Mouse (Mus musculus) liver, embryonic 11.5 days (tissue): Measurements from ENCODE around the gene Cldn15. TPM values are rescaled to one million over a fixed set of nuclear protein-coding genes. Genes with fewer than 3 reads are reported as not detected.

ENCODE experiments used
- ATAC-seq: fragments of 200-750 bp; cut with Nextera tagmentation; replicated peaks from 2 replicates; pipeline ENCODE4 v1.8.0; 2017; ENCODE audit warnings: moderate number of reproducible peaks, mild to moderate bottlenecking, moderate TSS enrichment, moderate library complexity; ENCODE audit not compliant: low FRiP score
- DNase-seq: peaks from one replicate; pipeline ENCODE4 v3.0.0-alpha.2; 2017; ENCODE audit warnings: low spot score
- H3K27ac ChIP-seq: fragments of 300-500 bp; sonication (generic); 2 replicates; pipeline ENCODE4 v1.5.1; 2014; ENCODE audit warnings: mild to moderate bottlenecking, low read depth, low read length, control low read depth
- H3K27me3 ChIP-seq: fragments of 300-500 bp; sonication (generic); replicated peaks from 2 replicates; pipeline ENCODE4 v1.6.1; 2014; ENCODE audit warnings: low read length, mixed read lengths; ENCODE audit not compliant: control insufficient read depth, insufficient read depth
- H3K36me3 ChIP-seq: fragments of 300-500 bp; sonication (generic); 2 replicates; pipeline ENCODE4 v1.6.1; 2014; ENCODE audit warnings: mild to moderate bottlenecking, low read length, moderate library complexity, mixed read lengths; ENCODE audit not compliant: control insufficient read depth, insufficient read depth
- H3K4me1 ChIP-seq: fragments of 300-500 bp; sonication (generic); replicated peaks from 2 replicates; pipeline ENCODE4 v1.6.1; 2014; ENCODE audit warnings: low read length, mixed read lengths; ENCODE audit not compliant: control insufficient read depth, insufficient read depth
- H3K4me2 ChIP-seq: fragments of 300-500 bp; sonication (generic); 2 replicates; pipeline ENCODE4 v1.6.1; 2014; ENCODE audit warnings: mild to moderate bottlenecking, control low read depth, moderate library complexity
- H3K4me3 ChIP-seq: fragments of 300-500 bp; sonication (generic); 2 replicates; pipeline ENCODE4 v1.5.1; 2014; ENCODE audit warnings: low read depth, low read length, control low read depth
- H3K9ac ChIP-seq: fragments of 300-500 bp; sonication (generic); 2 replicates; pipeline ENCODE4 v1.6.1; 2014; ENCODE audit warnings: low read depth, low read length, control low read depth
- H3K9me3 ChIP-seq: fragments of 300-500 bp; sonication (generic); 2 replicates; pipeline ENCODE4 v1.6.1; 2016; ENCODE audit warnings: low read length, inconsistent platforms, mixed read lengths; ENCODE audit not compliant: control insufficient read depth
- WGBS: fragments of 180-500 bp; shearing (Covaris S2); extraction: QIAGEN DNeasy Blood & Tissue Kit; methylation state at CpG from one replicate; pipeline ENCODE4 v1.1.7; 2014; 5-methylcytosine and 5-hydroxymethylcytosine counted together
- polyA plus RNA-seq: library from polyadenylated mRNA; unstranded; fragments of >200 nt; fragmentation: Nextera tagmentation; extraction: Ambion mirVana; gene quantifications from 2 replicates; pipeline ENCODE4 v1.2.1, GENCODE M21; 2014

Cldn15 gene
- polyA plus RNA-seq, 1 experiment from 2014 or later: 2.5 TPM

DNA sequence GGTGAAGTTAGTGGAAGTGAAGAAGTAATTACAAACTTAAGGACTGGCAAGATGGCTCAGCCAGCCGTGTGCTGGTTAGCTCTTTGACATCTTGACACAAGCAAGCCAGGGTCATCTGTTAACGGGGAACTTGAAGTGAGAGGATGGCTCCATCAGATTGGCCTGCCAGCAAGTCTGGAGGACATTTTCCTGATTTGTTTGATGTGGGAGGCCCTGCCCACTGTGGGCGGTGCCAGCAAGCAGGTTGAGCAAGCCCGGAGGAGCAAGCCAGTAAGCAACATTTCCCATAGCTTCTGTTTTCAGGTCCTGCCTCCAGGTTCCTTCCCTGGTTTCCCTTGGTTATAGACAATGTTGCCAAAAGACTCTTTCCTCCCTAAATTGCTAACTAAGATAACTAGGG is 10.8 kb upstream of the Cldn15 start:
- Histone ChIP-seq H3K9me3 (no peaks in the 10 kb centered on the region), H3K9ac (no peak overlapping the region), H3K27ac (no peak overlapping the region), H3K4me2 (no peak overlapping the region), H3K27me3 (no peaks in the 10 kb centered on the region), H3K4me1 (peaks cover 8% of the 10 kb centered on the region), H3K36me3 (0 out of 2 replicates have a peak, but pooled peaks cover 3% of the 10 kb centered on the region), H3K4me3 (no peak overlapping the region)
- 72% methylated on average over 4 of the region's 4 CpGs for WGBS
- DNase-seq: no peak
- no peak for ATAC-seq

DNA sequence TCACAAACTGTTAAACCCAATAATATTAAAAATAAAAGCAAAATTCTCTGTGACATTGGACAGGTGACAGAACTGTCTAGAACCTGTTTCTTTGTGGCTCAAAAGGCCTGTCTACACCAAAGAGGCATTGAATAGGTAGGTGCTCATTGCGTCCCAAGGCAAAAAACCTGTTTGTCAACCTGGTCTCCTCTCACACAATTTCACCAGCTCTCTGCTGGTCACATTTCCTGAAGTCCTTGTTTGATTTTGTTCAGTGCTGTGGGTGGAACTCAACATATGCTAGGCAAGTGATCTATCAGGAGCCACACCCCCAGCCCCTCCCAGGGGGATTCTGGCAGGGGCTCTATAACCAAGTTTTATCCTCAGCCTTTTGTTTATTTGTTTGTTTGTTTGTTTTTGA is 9.2 kb upstream of the Cldn15 start:
- H3K27me3 ChIP-seq: no peaks in the 10 kb centered on the region
- WGBS: 93% methylated on average over 1 of the region's 1 CpGs
- no peak overlapping the region for H3K4me3 ChIP-seq
- H3K27ac ChIP-seq: no peak overlapping the region
- H3K4me1 ChIP-seq: peaks cover 8% of the 10 kb centered on the region
- H3K4me2 ChIP-seq: no peak overlapping the region
- H3K9ac ChIP-seq: no peak overlapping the region
- H3K36me3 ChIP-seq: 0 out of 2 replicates have a peak, but pooled peaks cover 3% of the 10 kb centered on the region
- H3K9me3 ChIP-seq: no peaks in the 10 kb centered on the region
- ATAC-seq (no peak), DNase-seq (no peak)

DNA sequence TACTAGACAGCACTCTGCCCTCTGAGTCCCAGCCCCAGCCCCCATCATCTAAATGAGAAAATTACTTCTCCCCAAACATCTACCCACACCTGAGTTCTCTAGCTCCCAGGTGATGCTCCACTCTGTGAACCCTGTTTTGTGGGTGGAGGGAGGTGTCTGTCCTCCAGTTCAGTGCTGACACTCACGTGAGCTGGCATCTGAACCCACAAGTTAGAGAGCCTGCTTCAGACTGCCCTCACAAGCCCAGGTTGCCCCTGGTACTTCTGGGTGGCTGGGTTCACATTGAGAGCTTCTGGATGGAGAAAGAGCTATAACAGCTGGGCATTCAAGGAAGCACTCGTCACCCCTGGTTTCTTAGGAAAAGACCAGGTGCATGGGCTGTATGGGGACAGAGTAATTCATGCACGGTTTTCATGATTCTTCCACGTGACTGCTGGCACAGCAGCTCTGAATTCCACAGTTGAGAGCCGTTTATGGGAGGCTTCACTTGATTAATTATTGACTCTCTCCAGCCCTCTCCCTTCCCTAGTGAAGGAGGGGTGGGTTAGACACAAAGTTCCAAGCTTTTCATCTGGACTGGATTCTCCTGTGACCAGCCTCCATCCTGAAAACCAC is 7.3 kb upstream of the Cldn15 start:
- 73% methylated on average over 5 of the region's 5 CpGs for WGBS

DNA sequence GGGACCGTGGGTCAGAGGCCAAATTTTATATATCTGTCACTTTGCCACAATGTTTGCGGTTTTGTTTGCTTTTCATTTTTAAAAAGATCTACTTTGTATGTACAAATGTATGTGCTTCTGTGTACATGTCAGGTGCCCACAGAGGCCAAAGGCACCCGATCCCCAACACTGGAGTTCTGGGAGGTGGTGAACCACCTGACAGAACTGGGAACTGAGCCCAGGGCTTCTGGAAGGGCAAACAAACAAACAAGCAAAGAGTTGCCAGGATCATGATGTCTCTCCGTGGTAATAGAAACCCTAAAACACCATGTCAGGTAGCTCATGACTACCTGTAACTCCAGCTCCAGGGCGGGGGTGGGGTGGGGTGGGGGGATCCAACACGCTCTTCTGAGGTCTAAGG is 6.4 kb upstream of the Cldn15 start:
- ATAC-seq (no peak), DNase-seq (no peak)
- Histone ChIP-seq H3K4me1 (peaks cover 22% of the 10 kb centered on the region), H3K9me3 (no peaks in the 10 kb centered on the region), H3K27me3 (no peaks in the 10 kb centered on the region), H3K27ac (no peak overlapping the region), H3K9ac (no peak overlapping the region), H3K4me3 (no peak overlapping the region), H3K36me3 (peaks cover 21% of the 10 kb centered on the region), H3K4me2 (no peak overlapping the region)
- 91% methylated on average over 6 of the region's 6 CpGs for WGBS

More for the DNA sequence above, 7.3 kb upstream of the Cldn15 start:
- ATAC-seq (no peak), DNase-seq (no peak)
- peak overlapping the region; percentile 13; the same call in 1 of the 2 replicates for H3K9ac ChIP-seq
- H3K4me1 ChIP-seq: peaks cover 18% of the 10 kb centered on the region
- no peaks in the 10 kb centered on the region for H3K27me3 ChIP-seq
- H3K36me3 ChIP-seq: peaks cover 13% of the 10 kb centered on the region
- H3K9me3 ChIP-seq: no peaks in the 10 kb centered on the region
- no peak overlapping the region for H3K27ac ChIP-seq
- H3K4me2 ChIP-seq: no peak overlapping the region
- H3K4me3 ChIP-seq: no peak overlapping the region

DNA sequence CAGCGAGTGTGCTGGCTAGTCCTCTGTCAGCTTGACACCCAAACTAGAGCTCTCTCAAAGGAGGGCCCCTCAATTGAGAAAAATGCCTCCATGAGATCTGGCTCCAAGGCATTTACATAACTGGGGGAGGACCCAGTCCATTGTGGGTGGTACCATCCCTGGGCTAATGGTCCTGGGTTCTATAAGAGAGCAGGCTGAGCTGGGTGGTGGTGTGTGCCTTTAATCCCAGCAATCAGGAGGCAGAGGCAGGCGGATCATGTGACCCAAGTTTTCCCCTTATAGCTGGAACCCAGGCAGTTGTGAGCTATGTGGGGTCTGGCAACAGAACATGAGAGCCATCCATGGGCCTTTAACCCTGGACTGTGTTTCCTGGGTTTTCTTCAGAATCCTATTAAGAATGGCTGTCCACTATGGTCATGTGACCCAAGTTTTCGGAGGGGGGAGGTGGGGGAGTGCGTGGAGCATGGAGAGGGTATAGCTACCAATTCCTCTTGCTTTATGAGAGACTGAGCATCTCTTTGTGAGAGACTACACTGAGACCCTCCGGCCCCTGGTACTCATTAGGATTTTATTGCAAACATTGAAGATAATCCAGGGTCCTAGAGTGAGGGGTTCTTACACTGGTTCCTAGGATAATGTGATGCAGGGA is 5.0 kb upstream of the Cldn15 start:
- Histone ChIP-seq H3K27me3 (no peaks in the 10 kb centered on the region), H3K4me1 (peaks cover 35% of the 10 kb centered on the region), H3K27ac (peak overlapping the region; percentile 79), H3K4me3 (peak overlapping the region; percentile 72), H3K36me3 (peaks cover 27% of the 10 kb centered on the region), H3K9ac (peak overlapping the region; percentile 77), H3K4me2 (peak overlapping the region; percentile 79), H3K9me3 (no peaks in the 10 kb centered on the region)
- 27% methylated on average over 5 of the region's 5 CpGs for WGBS
- no peak for DNase-seq
- ATAC-seq: peak; percentile 6; the same call in 1 of the 2 replicates

DNA sequence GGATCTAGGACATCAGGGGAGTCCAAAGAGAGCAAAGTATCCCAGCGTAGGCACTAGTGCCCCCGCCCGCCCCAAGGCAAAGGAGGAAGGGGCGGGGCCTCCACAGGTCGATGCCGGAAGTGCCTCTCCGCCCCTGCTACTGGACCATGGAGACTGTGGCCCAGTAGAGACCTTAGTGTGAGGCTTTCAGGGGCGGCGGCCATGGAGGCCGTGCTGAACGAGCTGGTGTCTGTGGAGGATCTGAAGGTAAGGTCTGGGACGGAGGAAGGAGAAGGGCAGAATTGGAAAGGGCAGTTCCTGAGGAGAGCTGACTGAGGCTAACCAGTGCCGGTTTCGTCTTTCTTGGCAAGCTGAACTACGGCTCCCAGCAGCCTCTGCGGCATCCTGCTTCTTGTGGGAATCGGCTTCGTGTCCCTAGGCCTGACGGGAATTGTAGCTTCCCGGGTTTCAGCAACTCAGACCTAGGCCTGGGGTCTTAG is 4.4 kb upstream of the Cldn15 start:
- Histone ChIP-seq H3K4me3 (peak overlapping the region; percentile 72), H3K36me3 (peaks cover 27% of the 10 kb centered on the region), H3K27me3 (no peaks in the 10 kb centered on the region), H3K4me1 (peaks cover 37% of the 10 kb centered on the region), H3K9me3 (no peaks in the 10 kb centered on the region), H3K27ac (peak overlapping the region; percentile 79), H3K9ac (peak overlapping the region; percentile 77), H3K4me2 (peak overlapping the region; percentile 79)
- DNase-seq: peak; percentile 94
- under 1% methylated on average over 20 of the region's 20 CpGs for WGBS
- peak; percentile 88 for ATAC-seq

DNA sequence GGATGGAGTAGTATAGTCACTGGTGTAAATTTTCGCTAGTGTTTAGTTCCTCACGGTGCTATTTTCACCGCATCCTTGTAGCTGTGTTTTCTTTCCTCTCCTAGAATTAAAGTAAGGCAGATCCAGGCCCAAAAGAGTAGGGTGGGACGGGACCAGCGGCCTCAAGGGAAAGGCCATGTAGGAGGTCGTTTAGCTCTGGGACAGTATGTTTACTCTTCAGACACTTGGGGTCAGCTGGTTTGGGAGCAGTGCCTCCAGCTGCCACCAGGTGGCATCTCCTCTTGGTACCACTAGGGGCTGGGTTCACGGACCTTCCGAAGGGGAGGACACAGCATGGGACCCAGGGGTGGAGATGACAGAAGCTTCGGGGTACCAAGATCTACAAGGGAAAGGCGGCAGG is 3.9 kb upstream of the Cldn15 start:
- H3K9ac ChIP-seq: peak overlapping the region; percentile 77
- no peaks in the 10 kb centered on the region for H3K9me3 ChIP-seq
- DNase-seq (peak; percentile 71), ATAC-seq (peak; percentile 66)
- 1% methylated on average over 10 of the region's 10 CpGs for WGBS
- no peaks in the 10 kb centered on the region for H3K27me3 ChIP-seq
- H3K36me3 ChIP-seq: peaks cover 27% of the 10 kb centered on the region
- H3K4me3 ChIP-seq: peak overlapping the region; percentile 72
- peak overlapping the region; percentile 79 for H3K4me2 ChIP-seq
- peaks cover 37% of the 10 kb centered on the region for H3K4me1 ChIP-seq
- peak overlapping the region; percentile 79 for H3K27ac ChIP-seq

DNA sequence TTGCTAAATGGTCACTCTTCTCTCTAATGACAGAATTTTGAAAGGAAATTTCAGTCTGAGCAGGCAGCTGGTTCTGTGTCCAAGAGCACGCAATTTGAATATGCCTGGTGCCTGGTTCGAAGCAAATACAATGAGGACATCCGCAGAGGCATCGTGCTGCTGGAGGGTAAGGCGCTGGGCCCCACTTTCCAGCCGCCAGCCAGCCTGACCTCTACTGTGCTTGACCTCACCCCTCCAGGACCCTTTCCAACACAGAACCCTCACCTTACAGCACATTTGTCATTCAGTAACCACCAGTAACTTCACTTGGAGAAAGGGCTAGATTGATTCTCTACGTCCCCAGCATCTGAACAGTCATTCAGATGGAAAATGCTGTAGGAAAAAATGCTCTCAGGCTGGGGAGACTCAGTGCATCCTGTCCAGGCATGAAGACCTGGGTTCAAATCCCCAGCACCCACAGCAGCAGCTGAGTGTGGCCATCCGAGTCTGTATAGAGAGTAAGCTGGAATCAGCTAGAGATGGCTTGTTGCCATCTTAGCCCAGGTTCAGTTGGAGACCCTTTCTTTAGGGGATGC is 3.4 kb upstream of the Cldn15 start:
- ATAC-seq (no peak), DNase-seq (no peak)
- WGBS: 73% methylated on average over 8 of the region's 8 CpGs
- Histone ChIP-seq H3K9ac (peak overlapping the region; percentile 77), H3K27ac (peak overlapping the region; percentile 23; the same call in 1 of the 2 replicates), H3K4me1 (peaks cover 37% of the 10 kb centered on the region), H3K4me2 (peak overlapping the region; percentile 79), H3K9me3 (no peaks in the 10 kb centered on the region), H3K27me3 (no peaks in the 10 kb centered on the region), H3K36me3 (peaks cover 27% of the 10 kb centered on the region), H3K4me3 (peak overlapping the region; percentile 72)
